Mouse (Mus musculus) forebrain, embryonic 16.5 days (tissue): ENCODE measurements around the gene BC048679. TPM values are rescaled to one million over a fixed set of nuclear protein-coding genes. Genes with fewer than 3 reads are reported as not detected.

ENCODE experiments used
- ATAC-seq: fragments of 200-750 bp; cut with Nextera tagmentation; 2 replicates; pipeline ENCODE4 v1.8.0; 2017; ENCODE audit warnings: mild to moderate bottlenecking, moderate library complexity
- H3K27ac ChIP-seq: fragments of 300-500 bp; sonication (generic); 2 replicates; pipeline ENCODE4 v1.5.1; 2014; ENCODE audit warnings: low read length, control low read depth
- H3K27me3 ChIP-seq: fragments of 300-500 bp; sonication (generic); replicated peaks from 2 replicates; pipeline ENCODE4 v1.6.1; 2014; ENCODE audit warnings: low read length; ENCODE audit not compliant: control insufficient read depth, insufficient read depth
- H3K36me3 ChIP-seq: fragments of 300-500 bp; sonication (generic); 2 replicates; pipeline ENCODE4 v1.6.1; 2014; ENCODE audit not compliant: control insufficient read depth, insufficient read depth
- H3K4me1 ChIP-seq: fragments of 300-500 bp; sonication (generic); replicated peaks from 2 replicates; pipeline ENCODE4 v1.6.1; 2014; ENCODE audit warnings: low read length; ENCODE audit not compliant: control insufficient read depth, insufficient read depth
- H3K4me2 ChIP-seq: fragments of 300-500 bp; sonication (generic); 2 replicates; pipeline ENCODE4 v1.6.1; 2014; ENCODE audit warnings: mild to moderate bottlenecking, low read length, control low read depth
- H3K4me3 ChIP-seq: fragments of 300-500 bp; sonication (generic); replicated peaks from 2 replicates; pipeline ENCODE4 v1.5.1; 2014; ENCODE audit warnings: mild to moderate bottlenecking, low read length, control low read depth
- H3K9ac ChIP-seq: fragments of 300-500 bp; sonication (generic); replicated peaks from 2 replicates; pipeline ENCODE4 v1.6.1; 2014; ENCODE audit warnings: low read depth, low read length, control low read depth
- H3K9me3 ChIP-seq: fragments of 300-500 bp; sonication (generic); 2 replicates; pipeline ENCODE4 v1.6.1; 2016; ENCODE audit warnings: low read length; ENCODE audit not compliant: control insufficient read depth
- WGBS: fragments of 180-500 bp; shearing (Covaris S2); extraction: QIAGEN DNeasy Blood & Tissue Kit; methylation state at CpG from one replicate; pipeline ENCODE4 v1.1.7; 2014; 5-methylcytosine and 5-hydroxymethylcytosine counted together
- polyA plus RNA-seq: library from polyadenylated mRNA; unstranded; fragments of >200 nt; fragmentation: Nextera tagmentation; extraction: Ambion mirVana; gene quantifications from 2 replicates; pipeline ENCODE4 v1.2.1, GENCODE M21; 2015

The BC048679 gene
- not detected in 2 replicates for polyA plus RNA-seq

DNA sequence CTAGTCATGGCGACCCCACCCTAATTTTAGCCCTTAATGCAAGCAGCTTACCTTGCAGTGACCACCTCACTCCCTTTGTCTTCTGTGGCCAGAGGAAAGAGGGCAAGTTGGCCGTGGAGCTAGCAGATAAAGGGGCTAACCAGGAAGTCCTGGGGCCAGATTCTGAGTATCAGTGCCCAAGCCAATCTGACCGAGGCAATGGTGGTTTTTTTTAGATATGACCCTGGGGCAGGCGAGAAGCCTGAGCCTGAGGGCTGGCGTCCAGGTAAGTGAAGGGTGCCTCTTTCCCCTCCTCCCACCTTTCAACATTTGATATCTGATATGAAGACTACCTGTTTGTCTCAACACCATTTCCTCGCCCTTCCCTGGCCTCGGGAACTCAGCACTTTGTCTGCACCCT, at the start of gene BC048679:
Gene BC048679 (minus strand): TSS at position 101 of the 400 bp plus-strand sequence.
- no peaks in the 10 kb centered on the region; the same call in 1 of the 2 replicates for H3K4me1 ChIP-seq
- H3K36me3 ChIP-seq: no peaks in the 10 kb centered on the region
- no peak within 1 kb of the TSS for H3K4me2 ChIP-seq
- H3K9ac ChIP-seq: no peak within 1 kb of the TSS
- no peaks in the 10 kb centered on the region for H3K9me3 ChIP-seq
- H3K4me3 ChIP-seq: no peak within 1 kb of the TSS
- no peak within 1 kb of the TSS for H3K27ac ChIP-seq
- WGBS: 76% methylated on average over 7 of the region's 7 CpGs
- ATAC-seq: no peak
- H3K27me3 ChIP-seq: no peaks in the 10 kb centered on the region

DNA sequence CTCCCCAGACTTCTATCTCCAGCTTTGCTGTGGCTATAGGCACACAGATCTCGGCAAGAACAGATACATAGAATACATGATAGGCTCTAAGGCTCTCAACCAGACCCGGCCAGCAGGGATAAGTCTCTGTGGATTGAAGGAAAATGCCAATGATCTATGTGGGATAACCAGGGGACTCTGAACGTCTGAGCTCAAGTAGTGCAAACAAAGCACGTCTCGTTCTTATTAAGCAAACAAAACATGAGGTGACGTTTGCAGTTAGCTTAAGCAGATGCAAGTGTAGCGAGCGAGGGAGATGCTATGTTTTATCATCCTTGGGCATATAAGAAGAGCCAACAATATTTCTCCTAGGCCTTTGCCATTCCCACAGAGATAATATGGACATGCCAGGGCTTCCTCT, 44.9 kb upstream of the BC048679 start:
- ATAC-seq: no peak
- H3K27me3 ChIP-seq: no peaks in the 10 kb centered on the region
- H3K4me3 ChIP-seq: no peak overlapping the region
- H3K36me3 ChIP-seq: no peaks in the 10 kb centered on the region
- WGBS: 81% methylated on average over 8 of the region's 8 CpGs
- H3K27ac ChIP-seq: no peak overlapping the region
- peaks cover 7% of the 10 kb centered on the region for H3K4me1 ChIP-seq
- H3K9ac ChIP-seq: no peak overlapping the region
- no peak overlapping the region for H3K4me2 ChIP-seq
- H3K9me3 ChIP-seq: no peaks in the 10 kb centered on the region

DNA sequence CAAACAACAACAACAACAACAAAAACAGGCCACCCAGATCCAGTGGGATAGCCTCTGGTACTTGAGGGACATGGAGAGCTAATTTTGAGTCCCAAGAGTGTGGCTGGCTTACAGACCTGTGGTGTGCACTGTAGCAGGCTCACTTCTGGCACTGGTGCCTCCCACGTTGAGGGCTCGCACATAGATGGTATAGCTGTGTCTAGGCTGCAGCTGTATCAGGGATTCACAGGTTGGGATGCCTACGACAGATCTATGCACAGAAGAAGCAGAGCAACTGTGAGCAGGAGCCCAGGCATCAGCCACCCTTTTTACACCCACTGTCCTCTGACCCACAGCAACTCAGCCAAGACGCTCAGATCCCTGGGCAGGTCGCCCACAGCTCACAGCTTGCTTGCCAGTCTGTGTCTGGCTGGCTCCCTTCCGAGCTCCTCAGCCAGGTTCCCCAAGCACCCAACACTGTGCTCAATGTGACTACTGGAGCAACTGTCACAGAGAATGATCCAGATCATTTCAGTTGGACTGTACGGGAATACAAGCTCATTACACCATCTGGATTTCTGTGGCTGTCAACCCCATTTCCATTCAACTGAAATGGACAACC, 43.9 kb upstream of the BC048679 start:
- Histone ChIP-seq H3K36me3 (no peaks in the 10 kb centered on the region), H3K4me3 (no peak overlapping the region), H3K27me3 (no peaks in the 10 kb centered on the region), H3K9me3 (no peaks in the 10 kb centered on the region), H3K4me1 (peaks cover 7% of the 10 kb centered on the region), H3K4me2 (no peak overlapping the region), H3K9ac (no peak overlapping the region), H3K27ac (0 out of 2 replicates have a peak overlapping the region, but pooled peaks have one; percentile 26)
- peak; percentile 72 for ATAC-seq
- WGBS: 73% methylated on average over 7 of the region's 7 CpGs

DNA sequence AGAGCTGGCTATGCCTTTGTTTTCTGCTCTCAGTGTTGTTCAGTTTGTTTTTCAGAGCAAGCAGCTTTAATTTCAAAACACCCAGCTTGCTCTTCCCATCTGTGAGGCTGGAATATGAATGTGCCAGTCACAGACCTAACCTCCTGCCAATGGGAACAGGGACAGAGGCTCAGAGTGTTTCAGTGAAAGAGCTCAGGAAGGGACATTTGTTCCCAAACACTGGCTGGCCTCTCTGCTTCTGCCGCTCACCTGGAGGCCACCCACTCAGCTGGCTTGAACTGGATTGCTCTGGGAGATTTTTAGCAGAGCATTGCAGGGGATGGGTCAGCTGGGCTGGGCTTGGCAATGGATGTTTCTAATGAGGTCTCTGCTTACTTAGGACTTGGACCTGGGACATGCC, 42.9 kb upstream of the BC048679 start:
- no peaks in the 10 kb centered on the region for H3K9me3 ChIP-seq
- peak; percentile 48; the same call in 1 of the 2 replicates for ATAC-seq
- H3K27me3 ChIP-seq: no peaks in the 10 kb centered on the region
- no peak overlapping the region for H3K27ac ChIP-seq
- no peak overlapping the region for H3K4me2 ChIP-seq
- peaks cover 7% of the 10 kb centered on the region for H3K4me1 ChIP-seq
- 41% methylated on average over 1 of the region's 1 CpGs for WGBS
- no peaks in the 10 kb centered on the region for H3K36me3 ChIP-seq
- no peak overlapping the region for H3K9ac ChIP-seq
- H3K4me3 ChIP-seq: no peak overlapping the region

DNA sequence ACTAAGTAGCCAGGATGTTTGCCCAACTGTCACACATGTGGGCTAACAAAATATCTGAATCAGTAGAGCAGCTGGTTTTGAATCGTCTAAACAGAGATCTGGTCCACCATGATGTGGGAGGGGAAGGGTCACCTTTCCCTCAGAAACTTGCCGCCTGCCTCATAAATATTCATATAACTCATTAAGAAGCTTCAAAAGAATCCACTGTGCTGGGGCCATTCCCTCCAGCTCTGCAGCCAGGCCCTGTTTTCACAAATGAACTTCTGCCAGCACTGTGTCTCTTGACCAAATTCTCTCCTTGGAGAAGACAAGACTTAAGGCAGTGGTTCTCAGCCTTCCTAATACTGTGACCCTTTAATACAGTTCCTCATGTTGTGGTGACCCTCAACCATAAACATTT, 41.5 kb upstream of the BC048679 start:
- Histone ChIP-seq H3K9ac (no peak overlapping the region), H3K4me2 (no peak overlapping the region), H3K4me1 (peaks cover 7% of the 10 kb centered on the region), H3K36me3 (peaks cover 7% of the 10 kb centered on the region; the same call in 1 of the 2 replicates), H3K27me3 (no peaks in the 10 kb centered on the region), H3K4me3 (no peak overlapping the region), H3K27ac (no peak overlapping the region), H3K9me3 (no peaks in the 10 kb centered on the region)
- 4% methylated on average over 2 of the region's 2 CpGs for WGBS
- no peak; the same call in 1 of the 2 replicates for ATAC-seq

DNA sequence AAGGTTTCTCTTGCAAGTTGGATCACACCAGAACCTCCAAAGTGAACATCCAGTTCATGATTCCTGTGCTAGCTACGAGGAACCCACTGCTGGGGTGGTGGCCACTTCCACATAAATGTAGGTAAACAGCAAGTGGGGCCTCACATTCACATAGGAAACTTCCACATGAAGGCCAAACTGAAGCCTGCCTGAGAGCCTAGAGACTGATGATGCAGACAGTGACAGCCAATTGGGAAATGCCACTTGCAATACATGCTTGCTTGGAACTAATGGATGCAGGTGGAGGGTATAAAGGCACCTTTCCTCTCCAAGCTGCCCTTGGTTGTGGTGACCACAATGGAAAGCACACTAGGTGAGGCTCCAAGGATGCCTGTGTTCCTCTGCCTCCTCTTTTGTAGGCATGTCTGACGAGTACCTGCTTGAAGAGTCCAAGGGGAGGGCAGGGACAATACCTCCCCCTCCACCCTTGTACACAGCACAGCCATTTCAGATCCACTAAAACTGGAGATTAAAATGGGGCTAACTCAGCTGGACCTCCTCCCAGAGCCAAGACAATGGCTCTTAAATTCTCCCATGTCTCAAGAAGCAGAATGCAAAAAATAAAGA, 40.1 kb upstream of the BC048679 start:
- no peak for ATAC-seq
- Histone ChIP-seq H3K27me3 (no peaks in the 10 kb centered on the region), H3K4me2 (no peak overlapping the region), H3K4me1 (peaks cover 7% of the 10 kb centered on the region), H3K9ac (no peak overlapping the region), H3K4me3 (no peak overlapping the region), H3K27ac (no peak overlapping the region), H3K36me3 (peaks cover 17% of the 10 kb centered on the region), H3K9me3 (no peaks in the 10 kb centered on the region)
- 85% methylated on average over 2 of the region's 2 CpGs for WGBS

DNA sequence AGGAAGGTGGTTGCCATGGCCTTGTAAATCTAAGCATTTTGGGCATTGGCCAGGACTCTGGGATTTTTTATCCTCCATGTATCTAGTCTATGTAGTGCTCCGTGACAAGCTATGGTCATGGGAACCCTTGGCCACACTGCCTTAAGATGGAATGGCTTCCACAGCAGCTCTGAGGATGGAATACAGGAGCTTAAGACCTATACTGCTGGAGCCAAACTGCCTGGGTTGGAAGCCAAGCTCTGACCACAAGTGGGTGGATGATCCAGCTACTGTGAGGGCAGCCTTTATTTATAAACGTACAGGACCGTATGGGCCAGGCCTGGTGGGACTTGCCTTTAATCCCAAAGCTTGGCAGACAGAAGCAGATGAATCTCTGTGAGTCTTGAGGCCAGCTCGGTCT, 38.4 kb upstream of the BC048679 start:
- no peak overlapping the region for H3K27ac ChIP-seq
- H3K4me3 ChIP-seq: no peak overlapping the region
- no peak overlapping the region for H3K4me2 ChIP-seq
- no peak for ATAC-seq
- no peak overlapping the region for H3K9ac ChIP-seq
- H3K36me3 ChIP-seq: peaks cover 29% of the 10 kb centered on the region
- 97% methylated on average over 4 of the region's 4 CpGs for WGBS
- H3K27me3 ChIP-seq: no peaks in the 10 kb centered on the region
- peaks cover 4% of the 10 kb centered on the region; the same call in 1 of the 2 replicates for H3K4me1 ChIP-seq
- H3K9me3 ChIP-seq: no peaks in the 10 kb centered on the region

DNA sequence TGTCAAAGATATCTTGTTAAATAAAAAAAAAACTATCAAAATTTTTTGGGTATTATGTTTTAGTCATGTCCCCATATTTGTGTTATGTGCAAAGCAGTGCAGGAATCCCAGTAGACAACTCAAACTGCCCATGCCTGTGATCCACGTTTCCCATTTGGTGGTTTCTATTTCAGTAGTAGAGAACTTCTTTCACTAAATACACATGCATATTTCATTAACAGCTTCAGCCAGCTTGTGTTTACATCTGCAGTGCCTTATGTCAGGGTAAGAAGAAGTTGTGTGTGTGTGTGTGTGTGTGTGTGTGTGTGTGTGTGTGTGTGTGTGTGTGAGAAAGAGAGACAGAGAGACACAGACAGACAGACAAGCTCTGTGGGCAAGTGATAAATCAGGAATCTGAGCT, 33.4 kb upstream of the BC048679 start:
- ATAC-seq: no peak
- no peak overlapping the region for H3K4me3 ChIP-seq
- no peaks in the 10 kb centered on the region for H3K4me1 ChIP-seq
- no peak overlapping the region for H3K4me2 ChIP-seq
- H3K27ac ChIP-seq: no peak overlapping the region
- 79% methylated on average over 1 of the region's 1 CpGs for WGBS
- no peaks in the 10 kb centered on the region for H3K27me3 ChIP-seq
- H3K9ac ChIP-seq: no peak overlapping the region
- no peaks in the 10 kb centered on the region for H3K9me3 ChIP-seq
- H3K36me3 ChIP-seq: peaks cover 35% of the 10 kb centered on the region

DNA sequence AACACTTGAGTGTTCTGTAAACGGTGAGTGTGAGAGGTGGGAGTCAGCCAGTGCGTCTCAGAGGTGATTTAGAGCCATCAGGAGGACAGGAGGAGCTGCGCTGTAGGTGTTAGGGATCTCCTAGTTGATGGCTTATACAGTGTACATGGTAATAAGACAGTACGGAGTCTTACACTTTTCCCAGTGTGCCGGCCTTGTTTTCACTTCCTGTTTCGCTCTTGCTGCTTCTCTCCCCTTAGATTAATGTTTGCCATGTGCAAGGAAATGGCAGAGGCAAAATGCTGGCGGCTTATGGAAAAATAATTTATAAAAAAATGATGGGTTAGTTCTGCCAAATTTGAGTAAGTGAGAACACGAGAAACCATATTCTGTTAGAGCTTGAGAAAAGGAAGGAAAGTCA, 30.8 kb upstream of the BC048679 start:
- ATAC-seq: no peak
- Histone ChIP-seq H3K36me3 (peaks cover 23% of the 10 kb centered on the region), H3K27ac (no peak overlapping the region), H3K4me1 (peaks cover 11% of the 10 kb centered on the region), H3K4me3 (no peak overlapping the region), H3K4me2 (no peak overlapping the region), H3K27me3 (no peaks in the 10 kb centered on the region), H3K9ac (no peak overlapping the region), H3K9me3 (no peaks in the 10 kb centered on the region)
- WGBS: 90% methylated on average over 8 of the region's 8 CpGs
